Mouse (Mus musculus) thymus, postnatal 4 days (tissue): ENCODE measurements around the gene Vrk2.

Experiments
- DNase-seq: peaks from one replicate; pipeline ENCODE4 v3.0.0; 2021

Vrk2 gene

DNA sequence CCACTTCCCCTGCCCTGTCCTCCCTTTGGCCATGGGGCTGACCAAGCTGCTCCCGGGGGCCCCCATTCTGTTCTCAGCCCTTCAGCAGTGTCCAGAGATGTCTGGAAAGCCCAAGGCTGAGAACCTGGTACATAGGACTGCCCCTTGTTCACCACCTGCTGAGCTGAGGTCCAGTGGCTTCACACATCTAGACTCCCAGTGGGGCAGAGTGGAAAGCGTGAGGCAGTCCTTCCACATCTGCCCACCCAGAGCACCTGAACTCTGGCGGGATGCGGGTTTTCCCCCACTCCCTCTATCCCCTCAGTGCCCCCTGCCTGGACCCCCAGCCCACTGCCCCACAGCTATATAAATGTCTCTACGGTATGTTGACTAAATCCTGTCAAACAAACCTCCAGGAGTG lies 56.0 kb downstream of the Vrk2 start:
- DNase-seq = no peak

DNA sequence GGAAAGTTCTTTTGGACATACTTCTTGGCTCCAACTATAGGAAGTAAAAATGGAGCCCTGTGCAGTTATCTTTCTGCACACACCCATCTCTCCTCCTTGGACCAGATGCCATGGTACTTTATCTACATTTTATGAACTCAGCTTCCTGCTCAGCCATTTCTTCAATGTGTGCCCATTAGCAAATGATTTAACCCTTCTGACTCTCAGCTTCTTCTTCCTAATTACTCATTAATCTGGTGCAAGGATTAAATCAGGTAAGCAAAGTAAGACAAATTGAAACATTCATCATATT lies 60.0 kb downstream of the Vrk2 start:
- DNase-seq = no peak

DNA sequence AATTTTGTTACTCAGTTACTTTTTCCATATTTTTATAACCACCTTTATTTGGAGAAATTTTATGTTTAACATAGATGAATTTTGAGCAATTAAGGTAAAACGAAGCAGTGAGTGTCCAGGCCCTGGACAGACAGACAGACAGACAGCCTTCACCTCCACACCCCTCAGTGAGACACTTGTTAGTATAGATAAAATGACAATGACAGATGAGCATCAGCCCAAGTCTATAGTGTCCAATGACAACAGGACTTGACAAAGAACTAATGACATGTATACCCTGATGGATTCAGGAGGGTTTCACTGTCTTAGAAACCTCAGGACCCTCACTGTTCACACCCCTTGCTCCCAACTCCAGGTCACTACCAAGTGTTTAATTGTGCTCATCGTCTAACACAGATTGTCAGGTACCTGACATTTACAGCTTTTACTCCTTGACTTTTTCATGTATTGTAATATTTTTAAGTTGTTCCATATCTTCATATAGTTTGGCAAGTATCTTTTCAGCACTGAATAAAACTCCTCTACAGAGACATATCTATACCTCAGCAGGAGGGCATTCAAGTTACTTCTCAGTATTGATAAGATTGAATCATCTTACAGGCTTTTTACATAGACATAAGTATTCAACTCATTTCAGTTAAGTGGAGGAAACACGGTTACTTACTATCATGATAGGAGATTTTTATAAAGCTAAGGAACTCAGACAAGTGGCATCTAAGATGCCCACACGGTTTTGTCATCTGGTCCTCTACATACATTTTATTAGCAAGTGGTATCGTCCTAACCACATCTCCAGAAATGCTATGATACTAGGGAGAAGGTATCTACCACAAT lies 60.6 kb downstream of the Vrk2 start:
- no peak for DNase-seq

DNA sequence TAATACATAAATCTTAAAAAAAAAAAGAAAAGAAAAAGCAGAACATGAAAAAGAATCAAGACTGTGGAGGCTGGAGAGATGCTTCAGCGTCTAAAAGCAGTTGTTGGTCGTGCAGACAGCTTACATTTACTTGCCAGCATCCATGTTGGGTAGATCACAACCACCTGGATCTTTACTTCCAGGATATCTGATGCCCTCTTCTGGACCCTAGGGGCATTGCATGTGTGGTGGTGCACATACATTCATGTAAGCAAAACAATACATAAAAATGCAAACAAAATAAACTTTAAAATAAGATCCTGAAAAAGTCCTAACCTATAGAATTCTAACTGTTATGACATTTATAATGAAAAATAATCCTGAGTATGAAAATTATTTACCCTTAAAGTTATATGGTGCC lies 66.9 kb downstream of the Vrk2 start:
- DNase-seq = peak; percentile 40

DNA sequence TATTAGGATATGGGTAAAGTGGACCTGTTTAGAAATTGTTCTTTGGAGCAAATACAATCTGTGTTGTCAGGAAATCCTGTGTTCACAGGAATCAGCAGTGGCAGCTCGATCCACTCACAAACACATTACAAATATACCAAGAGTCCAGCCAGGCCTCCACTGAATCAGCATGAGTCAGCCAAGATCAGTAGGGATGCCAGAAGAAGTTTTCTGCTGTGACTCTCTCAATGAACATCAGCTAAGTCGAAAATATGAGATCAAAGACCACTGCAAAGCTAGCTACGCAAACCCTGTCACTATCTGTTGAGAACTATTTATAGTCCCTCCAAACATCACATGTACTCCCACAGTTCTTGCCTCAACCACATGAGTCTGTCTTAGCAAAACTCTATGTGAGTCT lies 74.8 kb downstream of the Vrk2 start:
- DNase-seq = no peak

DNA sequence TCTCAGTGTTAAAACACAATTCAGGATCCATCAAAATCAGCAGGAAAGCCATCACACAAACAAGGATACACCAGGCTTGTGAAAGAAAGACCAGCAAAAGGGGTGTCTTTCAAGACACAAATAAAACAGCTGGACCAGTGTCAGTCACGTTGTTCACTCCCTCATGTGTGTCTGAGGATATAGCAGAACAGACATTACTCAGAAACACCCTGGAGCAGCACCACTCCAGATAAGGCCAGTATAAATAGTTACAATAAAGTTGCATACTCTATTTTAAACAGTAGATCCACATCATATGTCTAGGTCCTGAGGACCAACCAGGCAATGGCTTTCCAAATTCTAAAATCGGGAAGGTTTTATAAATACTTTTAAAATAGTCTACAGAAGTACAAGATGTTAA lies 77.7 kb downstream of the Vrk2 start:
- no peak for DNase-seq

DNA sequence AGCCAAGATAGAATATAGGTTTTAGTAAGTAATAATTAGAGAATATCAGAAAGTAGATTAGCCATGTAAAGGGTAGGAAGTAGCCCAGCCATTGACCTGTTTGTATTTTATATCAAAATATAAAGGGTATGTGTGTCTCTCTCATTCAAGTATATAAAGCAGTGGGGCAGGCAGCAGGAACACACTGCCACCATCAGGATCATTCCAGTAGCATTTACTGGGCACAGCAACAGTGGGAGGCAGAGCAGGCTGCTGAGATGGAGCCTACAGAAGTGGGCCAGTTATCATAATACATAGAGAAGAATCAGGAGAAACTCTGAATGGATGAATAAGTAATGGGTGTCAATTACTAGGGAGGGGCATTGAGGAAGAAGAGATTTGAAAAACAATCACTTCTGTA lies 80.1 kb downstream of the Vrk2 start:
- no peak for DNase-seq

DNA sequence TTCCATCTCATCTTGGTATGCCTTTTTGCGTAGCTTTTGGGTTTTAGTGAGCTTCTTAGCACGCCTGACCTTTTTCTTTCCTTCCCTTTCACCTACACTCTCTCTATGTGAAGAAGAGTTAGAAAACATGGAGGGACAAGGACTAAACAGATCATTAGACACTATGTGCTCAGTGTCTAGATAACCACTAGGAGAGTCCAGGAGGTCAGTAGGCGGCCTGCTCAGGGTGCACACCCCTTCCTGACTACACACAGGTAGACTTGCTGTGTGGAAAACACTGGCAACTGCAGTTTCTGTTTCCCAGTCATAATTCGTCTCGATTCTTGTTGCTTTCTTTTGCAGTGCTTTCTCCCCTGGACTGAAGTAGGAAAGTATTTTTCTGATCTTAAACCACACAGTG lies 97.8 kb downstream of the Vrk2 start:
- no peak for DNase-seq

DNA sequence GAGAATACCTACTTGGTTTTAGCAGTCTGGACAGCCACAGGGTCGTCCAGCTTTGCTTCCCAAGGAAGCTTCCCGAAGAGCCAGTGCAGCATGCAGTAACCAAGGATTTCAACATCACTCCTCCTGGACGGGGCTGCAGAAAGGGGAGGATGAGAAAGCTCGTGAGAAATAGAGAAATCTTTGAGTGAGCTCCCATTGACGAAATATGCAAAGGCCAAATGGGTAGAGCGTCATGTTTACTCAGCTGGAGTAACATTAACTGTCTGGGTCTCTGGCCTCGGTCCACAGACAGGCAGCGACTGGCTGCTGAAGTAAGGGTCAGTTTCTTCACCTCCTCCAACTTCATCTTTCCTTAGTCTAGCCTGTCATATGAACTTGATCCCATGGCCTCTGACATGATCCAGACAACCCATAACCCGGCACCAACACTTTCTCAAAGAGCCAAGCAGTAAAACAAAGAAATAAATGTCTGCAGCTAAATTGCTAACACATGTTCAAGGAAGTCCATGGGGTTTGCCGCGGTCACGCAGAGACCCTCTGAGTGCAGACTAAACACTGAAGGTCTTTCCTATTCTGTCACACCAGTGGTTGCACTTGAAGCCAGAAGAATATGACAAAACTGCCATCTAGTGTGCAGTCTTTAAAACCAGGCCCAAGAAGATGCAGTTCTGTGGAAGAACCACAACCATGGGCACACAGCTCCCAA lies 103.9 kb downstream of the Vrk2 start:
- no peak for DNase-seq

DNA sequence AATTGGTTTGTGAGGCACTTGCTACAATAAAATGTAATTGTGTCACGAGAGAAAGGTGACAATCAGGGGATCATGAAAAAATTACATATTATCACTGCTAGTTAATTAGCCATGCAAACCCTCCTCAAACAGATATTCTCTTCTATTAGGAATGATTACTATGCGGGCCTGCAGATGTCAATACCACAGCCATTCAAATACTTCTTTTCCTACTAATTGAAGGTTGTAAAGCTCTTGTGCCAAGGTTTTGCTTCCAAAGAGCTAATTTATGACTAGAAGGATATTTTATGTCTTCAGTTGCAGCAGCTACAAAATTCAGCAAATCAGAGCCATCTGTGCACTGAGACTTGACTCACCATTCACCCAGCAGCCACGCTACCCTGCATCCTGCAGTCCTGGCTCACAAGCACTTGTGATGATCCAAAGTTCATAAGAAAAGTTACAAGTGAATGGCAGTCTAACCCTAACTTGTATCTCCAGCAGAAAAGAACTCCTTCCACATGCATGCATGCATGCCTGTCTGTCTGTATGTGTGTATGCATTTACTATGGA lies 112.0 kb downstream of the Vrk2 start:
- DNase-seq = no peak

DNA sequence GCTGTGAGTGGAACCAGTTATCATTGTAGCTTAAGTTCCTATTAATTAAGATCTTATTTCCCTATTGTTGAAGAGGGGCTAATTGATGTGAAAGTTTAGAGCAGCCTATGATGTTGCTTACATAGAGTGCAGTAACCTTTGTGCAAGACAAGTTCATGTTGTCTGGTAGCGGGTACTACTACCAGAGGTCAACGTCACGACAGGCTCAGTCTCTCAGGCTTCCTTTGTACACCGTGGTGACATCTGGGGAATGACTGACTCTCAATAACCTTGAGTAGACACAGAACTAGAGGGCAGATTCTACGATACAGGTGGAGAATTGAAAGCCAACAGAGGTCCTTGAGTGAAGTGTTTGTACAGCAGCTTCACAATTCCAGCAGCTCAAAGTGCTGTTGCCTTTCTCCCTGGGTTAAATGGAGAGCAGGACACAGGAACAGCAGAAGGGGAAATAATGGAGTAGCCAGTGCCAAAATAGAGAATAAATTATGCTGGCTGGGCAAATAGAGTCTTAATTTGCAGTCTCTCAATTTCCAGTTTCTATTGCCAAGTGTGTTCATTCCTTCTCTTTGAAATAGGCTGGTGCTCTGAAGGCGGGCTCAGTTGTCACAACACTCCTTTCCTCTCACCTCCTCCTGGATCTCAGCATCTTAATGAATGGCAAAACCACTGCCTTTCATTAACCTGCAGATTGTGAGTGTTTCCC lies 116.6 kb downstream of the Vrk2 start:
- no peak for DNase-seq

DNA sequence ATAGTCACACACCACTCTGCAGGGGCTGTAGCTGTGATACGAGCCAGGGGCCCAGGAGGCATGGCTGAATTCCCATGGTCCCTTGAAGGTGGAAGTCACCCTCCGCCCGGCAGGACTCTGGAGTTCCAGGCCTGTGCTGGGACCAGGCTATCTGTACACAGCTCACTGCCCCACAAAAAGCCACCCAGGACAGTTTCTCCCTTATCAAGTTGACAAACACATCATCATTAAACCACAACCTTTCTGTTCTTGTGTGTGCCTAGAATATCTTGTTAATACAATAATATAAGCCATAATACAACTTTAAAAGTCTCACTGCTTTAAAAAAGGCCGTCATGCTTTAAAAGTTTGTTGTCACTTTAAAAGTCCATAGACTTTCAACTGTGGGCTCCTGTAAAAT lies 139.7 kb downstream of the Vrk2 start:
- DNase-seq = no peak

DNA sequence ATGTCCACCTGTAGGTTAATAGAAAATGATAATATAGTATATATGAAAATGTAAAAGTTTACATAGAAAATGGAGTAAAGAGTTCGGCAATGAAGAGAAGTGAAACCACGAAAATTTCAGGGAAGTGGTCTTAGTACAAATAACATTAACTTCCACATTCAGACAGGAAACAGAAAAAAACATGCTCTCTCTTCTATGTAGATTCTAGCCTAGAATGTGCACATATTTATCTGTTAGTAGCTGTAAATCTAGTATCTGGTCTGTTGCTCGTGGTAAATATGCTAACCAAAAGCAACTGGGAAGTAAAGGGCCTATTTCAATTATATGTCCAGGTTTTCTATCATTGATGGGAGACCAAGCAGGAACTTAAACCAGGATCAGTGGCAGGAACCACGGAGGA lies 141.1 kb downstream of the Vrk2 start:
- DNase-seq = no peak

DNA sequence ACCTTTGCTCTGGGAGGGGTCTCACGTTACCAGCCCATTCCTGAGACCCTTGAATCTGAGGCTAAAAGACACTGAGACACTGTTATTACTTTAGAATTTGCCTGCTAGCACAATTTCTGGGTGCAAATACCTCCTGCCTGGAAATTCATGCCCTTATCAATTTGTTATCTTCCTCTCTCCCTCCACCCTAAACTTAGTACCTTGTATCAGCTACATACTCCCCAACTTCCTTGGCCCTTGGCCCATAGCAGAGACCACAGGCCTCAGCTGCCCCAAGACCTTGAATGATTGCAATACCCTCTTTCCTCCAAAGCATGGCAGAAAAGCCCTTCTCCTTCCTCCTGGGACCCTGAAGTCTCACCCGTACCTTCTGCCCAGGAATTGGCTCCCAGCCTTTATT lies 142.6 kb downstream of the Vrk2 start:
- DNase-seq = no peak

DNA sequence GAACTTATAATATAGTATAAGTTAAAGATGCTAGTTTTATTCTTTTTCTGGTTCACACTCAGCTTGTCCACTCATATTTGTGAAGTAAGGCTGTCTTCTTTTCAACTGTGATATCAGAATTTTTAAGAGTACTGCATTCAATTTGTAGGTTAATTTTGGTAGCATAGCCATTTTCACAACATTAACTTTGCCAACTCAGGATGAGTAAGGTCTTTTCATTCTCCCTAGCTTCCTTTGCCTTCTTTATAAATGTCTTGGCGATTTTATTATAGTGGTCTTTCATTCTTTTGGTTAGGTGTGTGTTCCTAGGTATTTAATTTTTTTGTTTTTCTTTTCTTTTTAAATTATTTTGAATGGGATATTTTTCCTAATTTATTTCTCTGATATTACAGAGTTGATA lies 143.2 kb downstream of the Vrk2 start:
- no peak for DNase-seq

DNA sequence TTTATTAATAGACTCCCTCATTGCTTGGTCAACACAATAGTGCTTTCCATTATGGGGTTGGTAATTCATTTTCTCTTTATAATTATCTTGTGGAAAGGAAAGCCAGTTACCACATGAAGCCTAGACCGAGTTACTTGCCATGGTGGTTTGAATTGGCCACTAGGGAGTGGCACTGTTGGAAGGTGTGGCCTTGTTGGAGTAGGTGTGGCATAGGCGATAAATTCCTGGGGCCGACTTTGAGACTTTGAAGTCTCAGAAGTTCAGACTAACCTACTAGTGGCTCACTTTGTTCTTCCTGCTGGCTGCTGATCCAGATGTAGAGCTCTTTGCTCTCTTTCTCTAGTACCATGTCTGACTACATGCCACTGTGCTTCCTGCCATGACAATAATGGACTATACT lies 144.0 kb downstream of the Vrk2 start:
- no peak for DNase-seq

DNA sequence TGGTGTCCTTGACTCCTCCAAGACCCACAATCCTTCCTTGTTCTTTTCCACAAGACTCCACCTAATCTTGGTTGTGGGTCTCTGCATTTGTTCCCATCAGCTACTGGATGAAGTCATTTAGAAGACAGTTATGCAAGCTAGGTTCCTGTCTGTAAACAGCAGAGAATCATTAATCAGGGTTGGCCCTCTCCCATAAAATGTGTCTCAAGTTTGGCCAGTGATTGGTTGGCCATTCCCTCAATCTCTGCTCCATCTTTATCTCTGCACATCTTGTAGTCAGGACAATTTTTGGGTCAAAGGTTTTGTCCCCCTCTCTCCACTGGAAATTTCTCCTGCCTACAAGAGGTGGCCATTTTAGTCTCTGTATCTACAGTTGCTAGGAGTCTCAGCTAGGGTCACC lies 149.4 kb downstream of the Vrk2 start:
- no peak for DNase-seq

DNA sequence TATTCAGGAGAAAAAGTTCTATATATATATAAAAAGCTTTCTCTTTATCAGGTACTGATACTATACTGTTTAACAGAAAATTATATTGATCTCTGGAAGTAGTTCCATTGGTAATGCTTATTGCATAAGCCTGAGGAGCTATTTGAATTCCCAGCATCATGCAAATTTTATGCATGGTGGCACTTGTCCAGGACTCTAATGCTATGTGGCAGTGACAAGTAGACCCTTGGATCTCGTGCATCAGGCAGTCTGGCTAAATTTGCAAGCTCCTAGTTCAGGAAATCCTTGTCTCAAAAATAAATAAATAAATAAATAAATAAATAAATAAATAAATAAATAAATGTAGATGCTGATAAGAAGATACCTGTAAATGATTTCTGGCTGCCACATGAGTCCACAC lies 152.7 kb downstream of the Vrk2 start:
- DNase-seq = no peak

DNA sequence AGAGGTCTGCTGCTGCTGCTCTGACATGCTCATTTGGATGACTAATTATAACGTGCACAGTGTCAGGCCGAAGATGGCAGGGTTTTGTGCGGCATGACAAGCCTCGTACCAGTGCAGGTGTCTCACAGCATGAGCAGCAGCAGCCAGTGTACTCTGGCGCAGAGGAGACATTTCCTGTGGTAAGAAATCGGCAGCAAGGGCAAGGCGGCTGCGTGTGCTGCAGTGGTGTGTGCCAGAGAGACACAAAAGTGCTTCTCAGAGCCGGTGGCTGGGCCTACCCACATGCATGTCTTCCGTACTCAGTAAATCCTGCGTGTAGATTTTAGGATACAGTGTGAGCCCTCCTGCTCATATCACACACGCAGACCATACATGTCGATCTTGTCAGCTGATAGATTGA lies 156.0 kb downstream of the Vrk2 start:
- peak; percentile 51 for DNase-seq

DNA sequence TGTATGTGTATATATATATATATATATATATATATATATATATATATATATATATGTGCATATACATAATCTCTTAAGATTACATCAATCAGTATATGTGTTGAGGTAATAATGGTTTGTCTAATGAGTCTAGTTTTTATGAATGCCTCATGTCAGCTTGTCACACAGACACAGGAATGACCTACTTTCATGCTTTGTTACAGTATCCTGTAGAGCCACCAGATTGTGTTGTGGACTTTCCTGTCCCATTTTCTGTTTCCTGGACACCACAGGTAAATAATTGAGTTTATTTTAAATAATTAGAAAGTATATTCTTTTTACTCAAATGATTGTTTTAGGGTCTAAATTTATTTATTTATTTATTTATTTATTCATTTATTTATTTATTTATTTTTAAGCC lies 159.6 kb downstream of the Vrk2 start:
- no peak for DNase-seq

DNA sequence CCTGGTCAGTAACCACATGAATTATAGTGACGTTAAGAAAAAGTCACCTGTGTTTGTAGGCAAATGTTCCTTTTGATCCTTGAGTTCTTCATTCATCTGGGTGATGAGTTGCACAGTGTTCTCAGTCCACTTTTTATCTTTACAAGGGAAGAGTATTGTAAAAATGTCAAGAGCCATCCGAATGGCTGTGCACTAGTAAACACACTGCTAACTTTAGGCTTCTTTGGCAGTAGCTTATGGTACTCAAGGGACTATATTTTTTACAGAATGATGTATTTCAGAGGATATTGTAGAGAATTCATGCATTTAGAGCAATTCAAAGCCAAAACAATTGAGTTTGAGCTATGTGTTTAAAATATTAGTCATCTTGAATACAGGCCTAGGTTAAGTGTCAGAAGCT lies 172.3 kb downstream of the Vrk2 start:
- DNase-seq = no peak
